23 mouse cellular contexts compared by ENCODE assay signal in genomic region chr1:37025376-37025775, GRCm38 (mm10). TPM values are rescaled to one million over a fixed set of nuclear protein-coding genes. Genes with fewer than 3 reads are reported as not detected.
"Had no signal": no experiment of that assay in that cellular context is flagged by ENCODE, and none has a peak within 500 bp of the region (broad histone marks: within the 10 kb centered on the region; RNA-seq: fewer than 3 reads in every experiment).

No protein-coding gene starts in this region.

- H3K4me2 ChIP-seq: heart, embryonic 12.5 days; hindbrain, embryonic 12.5 days; hindbrain, embryonic 14.5 days; intestine, embryonic 15.5 days; limb, embryonic 12.5 days had no signal

- H3K9ac ChIP-seq: heart, embryonic 12.5 days; hindbrain, embryonic 12.5 days; hindbrain, embryonic 14.5 days; intestine, embryonic 15.5 days; limb, embryonic 12.5 days had no signal

- H3K36me3 ChIP-seq: heart, embryonic 10.5 days; heart, embryonic 12.5 days; hindbrain, embryonic 10.5 days; hindbrain, embryonic 12.5 days; intestine, embryonic 15.5 days; limb, embryonic 10.5 days; limb, embryonic 12.5 days had no signal

- H3K27ac ChIP-seq: gastrocnemius, adult 2 months; heart, embryonic 10.5 days; hindbrain, embryonic 10.5 days; hindbrain, embryonic 12.5 days; hindbrain, embryonic 14.5 days; intestine, embryonic 15.5 days; layer of hippocampus, adult 2 months; left cerebral cortex, adult 2 months; limb, embryonic 10.5 days; limb, embryonic 12.5 days had no signal

- H3K4me3 ChIP-seq: gastrocnemius, adult 2 months; heart, embryonic 10.5 days; heart, embryonic 12.5 days; hindbrain, embryonic 10.5 days; hindbrain, embryonic 12.5 days; intestine, embryonic 15.5 days; layer of hippocampus, adult 2 months; left cerebral cortex, adult 2 months; limb, embryonic 10.5 days; limb, embryonic 12.5 days had no signal

- ATAC-seq: forebrain, embryonic 16.5 days; hindbrain, embryonic 16.5 days; inflammation-experienced regulatory T-cells, adult 6 months had no signal

- H3K9me3 ChIP-seq: heart, embryonic 10.5 days; heart, embryonic 12.5 days; hindbrain, embryonic 10.5 days; hindbrain, embryonic 12.5 days; intestine, embryonic 15.5 days; limb, embryonic 10.5 days; limb, embryonic 12.5 days had no signal

- DNase-seq: gastrocnemius, adult 2 months; gastrocnemius, postnatal 10 days; gastrocnemius, postnatal 25 days; heart, postnatal 10 days; heart, postnatal 4 days; kidney, postnatal 10 days; kidney, postnatal 25 days; kidney, postnatal 4 days; liver had no signal

- H3K27me3 ChIP-seq: heart, embryonic 12.5 days; hindbrain, embryonic 12.5 days; intestine, embryonic 15.5 days; limb, embryonic 12.5 days had no signal

RNA-seq across cellular contexts. Expression of gene Vwa3b, which starts 1.0 kb away (rescaled TPM):
- total RNA-seq: granulocyte monocyte progenitor cell, adult 5-6 weeks had no signal
- polyA plus RNA-seq: heart, embryonic 10.5 days; heart, embryonic 12.5 days had no signal
